Mouse (Mus musculus) activated CD4-positive, CD25-positive, alpha-beta regulatory T cell (primary cell): Measurements from ENCODE around the gene Gas2l1. TPM values are rescaled to one million over a fixed set of nuclear protein-coding genes. Genes with fewer than 3 reads are reported as not detected.

ENCODE experiments used
- polyA plus RNA-seq, 2 experiments: library from polyadenylated mRNA; unstranded; fragments of 100-300 nt; shearing (Covaris generic); gene quantifications; one replicate each; pipeline ENCODE4 v1.2.1; 2017

Gas2l1 gene
- 1 to 10 TPM; 5.8 to 8.8 TPM for polyA plus RNA-seq

GRCm38 (mm10) chr11:5065056-5065821 is at the start of gene Gas2l1:
Gas2l1 (minus strand) TSS chr11:5065327.

DNA sequence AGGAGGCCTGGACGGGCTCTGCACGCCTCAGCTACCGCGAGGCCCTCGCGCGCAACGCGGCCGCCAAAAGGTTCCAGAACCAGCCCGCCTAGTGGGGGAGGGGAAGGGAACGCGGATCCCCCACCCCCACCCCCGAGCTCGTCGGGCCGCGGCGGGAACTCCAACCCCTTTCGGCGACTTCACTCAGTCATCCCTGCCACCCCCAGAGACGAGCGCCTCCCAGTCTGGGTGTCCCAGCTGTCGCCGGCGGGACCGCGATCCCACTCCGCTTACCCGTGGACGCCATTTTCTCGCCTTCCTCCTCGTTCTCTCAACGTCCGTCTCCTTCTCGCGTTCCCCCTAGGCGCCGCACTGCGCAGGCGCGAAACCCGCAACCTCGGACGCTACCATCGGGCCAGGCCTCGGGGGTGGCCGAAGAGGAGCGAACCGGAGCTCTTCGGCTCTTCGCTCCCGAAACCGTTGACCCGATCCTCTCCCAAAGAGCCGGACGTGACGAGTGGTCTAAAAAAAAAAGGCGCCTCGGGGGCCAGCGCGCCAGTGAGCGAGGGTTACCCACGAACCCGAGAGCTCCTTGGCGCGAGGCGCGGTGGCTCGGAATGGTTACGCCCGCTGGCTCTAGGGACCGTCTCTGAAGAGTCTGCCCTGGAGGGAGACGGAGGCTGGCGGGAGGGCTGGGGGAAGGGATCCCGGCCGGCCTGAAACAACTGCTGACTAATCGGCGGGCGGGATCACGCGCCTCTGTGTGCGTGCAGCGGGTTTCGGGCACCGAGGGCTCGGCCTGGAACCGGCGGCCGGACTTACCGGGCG is 33.8 kb upstream of the Gas2l1 start, which contains the start of the genes Rhbdd3 and Ewsr1:
TSS of gene Rhbdd3 (plus strand) at position 191 of the 807 bp plus-strand sequence.
TSS of gene Ewsr1 (minus strand) at position 531 of the 807 bp plus-strand sequence.

GRCm38 (mm10) chr11:5057856-5058641 is 7.1 kb downstream of the Gas2l1 start, which contains the start of gene Rasl10a:
Rasl10a (plus strand) TSS chr11:5058128.

Other genes with a start within 250 kb of the Gas2l1 start
- gene Nf2, start 215.8 kb downstream of the Gas2l1 start, polyA plus RNA-seq = 10 to 100 TPM; 28.1 to 32.4 TPM
- gene Nipsnap1, start 191.4 kb downstream of the Gas2l1 start, polyA plus RNA-seq = 10 to 100 TPM; 40.2 to 45.9 TPM
- 10 to 100 TPM; 45.3 to 47.2 TPM for gene Thoc5, start 170.0 kb downstream of the Gas2l1 start, polyA plus RNA-seq
- gene Nefh, start 117.3 kb downstream of the Gas2l1 start, polyA plus RNA-seq = 1 to 10 TPM; 7.2 to 9.0 TPM
- gene Ap1b1, start 78.5 kb downstream of the Gas2l1 start, polyA plus RNA-seq = 100 to 1,000 TPM in 1 of 2 experiments, 10 to 100 TPM in 1; 99.1 to 105 TPM
- gene Rasl10a, start 7.2 kb downstream of the Gas2l1 start, polyA plus RNA-seq = 1 to 10 TPM in 1 of 2 experiments, not detected in 1; 1.1 TPM
- gene Rhbdd3, start 33.6 kb upstream of the Gas2l1 start, polyA plus RNA-seq = 1 to 10 TPM; 6.9 to 8.9 TPM
- gene Ewsr1, start 33.9 kb upstream of the Gas2l1 start, polyA plus RNA-seq = 100 to 1,000 TPM; 516 to 662 TPM
- 1 to 10 TPM; 3.0 to 8.0 TPM for gene Emid1, start 86.9 kb upstream of the Gas2l1 start, polyA plus RNA-seq
- gene Kremen1, start 196.2 kb upstream of the Gas2l1 start, polyA plus RNA-seq = 1 to 10 TPM; 7.3 to 8.0 TPM